Mouse (Mus musculus): Measurements from ENCODE around the gene Nuak2.

DNA sequence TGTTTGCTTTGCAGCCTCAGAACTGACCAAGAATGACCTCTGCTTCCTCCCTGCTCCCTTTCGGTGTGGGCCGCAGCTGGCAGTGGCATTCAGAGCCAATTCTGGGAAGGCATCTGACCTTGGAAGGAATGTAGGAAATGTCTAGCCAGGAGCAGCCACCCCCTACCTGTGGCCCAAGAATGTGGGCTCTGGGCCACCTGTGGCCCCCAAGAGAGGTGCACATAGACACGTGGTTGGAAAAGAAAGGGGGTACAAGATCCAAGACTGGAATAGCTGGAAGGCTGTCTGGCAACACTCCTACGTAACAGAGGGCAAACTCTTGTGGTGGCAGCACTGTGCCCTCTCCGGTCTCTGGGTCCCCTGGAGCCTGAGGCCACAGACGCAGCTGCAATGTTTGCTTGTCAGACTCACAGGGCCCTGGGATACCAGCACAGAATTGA, 39.3 kb downstream of the Nuak2 start:
- TF ChIP-seq CTCF (IDR thresholded peaks at IDR 0.05; ENCODE audit: insufficient read depth, low read depth, low read length) (no peak), POLR2A (IDR thresholded peaks at IDR 0.05; ENCODE audit: insufficient read depth, low read depth, low read length) (no peak)

Data from olfactory bulb, adult 2 months (tissue).